Mouse (Mus musculus) heart, adult 9 months (tissue): ENCODE data around the gene Mep1a.

Experiments
- DNase-seq, 2 experiments: peaks; one replicate each; pipeline ENCODE4 v3.0.0; 2022; ENCODE audit warnings: low spot score in 2 of 2

Mep1a gene

GRCm38 (mm10) chr17:43485982-43486381 lies 16.6 kb downstream of the Mep1a start:
- DNase-seq: no peak

DNA sequence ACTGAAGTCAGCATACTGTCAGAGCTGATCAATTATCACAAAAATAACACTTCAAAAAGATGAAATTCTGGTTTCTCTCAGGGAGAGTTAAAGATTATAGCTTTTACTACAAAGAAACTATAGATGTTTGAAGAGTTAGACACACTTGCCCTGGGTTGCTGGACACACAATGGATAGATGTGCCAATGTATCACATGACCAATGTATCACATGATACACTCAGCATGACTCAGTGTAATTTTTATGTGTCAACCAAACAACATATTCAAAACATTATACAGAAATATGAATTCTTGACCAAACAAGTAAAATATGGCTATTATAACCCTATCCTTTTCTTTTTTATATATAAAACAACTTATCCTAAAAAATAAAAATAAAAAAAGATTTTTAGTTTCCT lies 25.0 kb downstream of the Mep1a start:
- DNase-seq: no peak

DNA sequence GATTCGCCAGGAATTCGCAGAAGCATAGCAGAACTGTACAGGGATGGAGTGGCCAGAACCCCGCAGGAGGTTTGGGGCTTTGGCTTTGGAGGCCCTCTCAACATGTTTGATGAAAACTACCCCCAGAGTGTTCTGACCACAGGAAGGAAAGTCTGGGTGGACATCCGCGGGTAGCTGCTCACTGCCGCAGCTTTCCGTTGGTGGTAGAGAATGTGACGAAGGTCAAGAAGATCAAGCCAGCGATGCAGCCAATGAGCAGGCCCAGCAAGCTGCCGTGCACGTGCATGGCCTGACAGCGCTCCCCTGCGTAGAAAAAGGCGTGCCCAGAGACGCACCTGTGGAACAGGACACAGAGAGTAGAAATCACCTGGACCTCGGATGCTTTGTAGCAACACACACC lies 27.8 kb downstream of the Mep1a start:
- no peak for DNase-seq

- DNase-seq: no peak
Observed at GRCm38 (mm10) chr17:43472558-43472957, 30.1 kb downstream of the Mep1a start.

DNA sequence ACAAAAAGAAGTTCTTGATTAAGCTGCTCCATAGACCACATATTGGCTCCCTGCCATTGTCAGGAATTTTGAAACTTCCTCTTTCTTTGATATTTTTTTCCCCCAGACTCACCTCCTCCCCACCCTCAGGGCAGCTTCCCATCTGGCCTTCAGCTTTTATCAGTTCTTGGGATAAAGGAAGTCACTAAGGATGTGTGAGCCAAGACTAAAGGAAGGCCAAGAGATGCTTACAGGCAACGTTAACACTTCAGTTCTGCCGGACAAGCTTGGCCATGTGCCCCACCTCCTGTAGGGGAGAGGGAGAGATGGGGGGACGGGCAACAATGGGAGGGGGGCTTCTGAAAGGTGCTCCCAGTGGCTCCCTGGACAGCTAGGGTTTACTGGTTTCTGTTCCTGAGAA lies 32.6 kb downstream of the Mep1a start:
- peak in 1 of 2 experiments; percentile 50 for DNase-seq

- DNase-seq: peak; percentile 53 to 73
Observed at GRCm38 (mm10) chr17:43460245-43461181, 42.1 kb downstream of the Mep1a start.

GRCm38 (mm10) chr17:43459737-43460230 lies 42.8 kb downstream of the Mep1a start:
- DNase-seq: peak; percentile 10 to 34

DNA sequence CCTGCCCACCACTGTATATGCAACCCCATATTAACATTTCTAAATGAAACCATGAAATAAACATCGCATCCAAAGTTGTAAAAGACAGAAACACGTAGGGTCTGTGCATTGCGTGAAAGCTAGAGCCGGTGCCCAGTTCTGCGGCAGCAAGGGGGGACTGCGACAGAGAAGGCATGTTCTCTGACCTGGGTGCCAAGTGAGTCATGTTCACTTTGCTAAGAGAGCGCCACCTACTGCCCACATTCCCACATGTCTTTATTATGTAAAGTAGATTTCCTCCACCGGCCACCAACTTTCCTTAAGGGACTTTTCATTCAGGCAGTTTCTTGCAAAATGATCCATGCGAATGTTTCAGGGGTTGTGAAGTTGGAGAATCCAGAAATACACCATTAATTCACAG lies 44.0 kb downstream of the Mep1a start:
- peak; percentile 58 to 80 for DNase-seq

DNA sequence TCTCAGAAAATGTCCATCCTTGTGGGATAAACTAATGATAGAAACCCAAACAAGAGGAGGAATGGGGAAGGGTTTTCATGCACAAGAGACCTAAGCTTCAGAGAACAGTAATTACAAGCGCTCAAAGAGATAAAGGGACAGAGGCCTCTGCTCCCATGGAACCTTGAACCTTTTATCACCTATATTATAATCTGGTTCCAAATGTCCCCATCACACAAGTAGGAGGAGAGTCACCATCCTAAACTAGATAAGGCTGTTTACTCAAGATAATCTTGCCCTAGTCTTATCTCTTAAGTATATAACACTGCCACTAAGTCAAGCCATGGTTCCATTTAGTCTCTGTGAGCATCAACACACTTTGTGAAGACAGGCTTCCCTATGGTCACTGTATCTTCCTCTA lies 51.4 kb downstream of the Mep1a start:
- no peak for DNase-seq

- DNase-seq: peak; percentile 40 to 65
Observed at GRCm38 (mm10) chr17:43434485-43434884, 68.1 kb downstream of the Mep1a start.

DNA sequence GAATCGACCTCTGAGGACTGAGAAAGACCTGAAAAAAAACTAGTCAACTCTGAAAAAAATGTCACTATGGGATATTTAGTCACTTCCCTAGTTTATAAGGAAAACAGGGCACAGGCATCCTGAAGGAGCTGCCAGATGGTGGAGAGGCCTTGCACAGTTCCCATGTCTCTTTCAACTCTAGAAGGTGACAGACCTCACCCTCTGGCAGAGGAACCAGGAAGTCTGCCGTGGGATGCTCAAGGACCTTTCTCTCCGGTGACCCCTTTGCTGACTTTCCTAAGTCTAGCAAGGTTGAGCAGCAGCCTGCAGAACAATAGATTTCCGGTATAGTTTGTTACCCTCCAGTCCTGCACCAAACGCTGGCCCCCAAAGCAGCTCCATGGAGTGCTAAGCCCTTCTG lies 70.9 kb downstream of the Mep1a start:
- DNase-seq: peak in 1 of 2 experiments; percentile 22
